Mouse (Mus musculus) brown adipose tissue, adult 24 weeks (tissue): ENCODE data around the gene Hnrnpul1. TPM values are rescaled to one million over a fixed set of nuclear protein-coding genes. Genes with fewer than 3 reads are reported as not detected.

Experiments
- H3K27ac ChIP-seq: fragments of 200-500 bp; replicated peaks from 2 replicates; pipeline ENCODE4 v1.5.1; 2012; ENCODE audit warnings: low read depth, mild to moderate bottlenecking, low read length
- H3K4me1 ChIP-seq: fragments of 200-500 bp; 2 replicates; pipeline ENCODE4 v1.6.1; 2012; ENCODE audit warnings: low read length, mixed read lengths; ENCODE audit not compliant: control insufficient read depth, insufficient read depth, insufficient read length
- H3K4me3 ChIP-seq: fragments of 200-500 bp; 2 replicates; pipeline ENCODE4 v1.5.1; 2012; ENCODE audit warnings: low read depth, mild to moderate bottlenecking, low read length, moderate library complexity; ENCODE audit not compliant: insufficient read depth
- polyA plus RNA-seq: library from polyadenylated mRNA; stranded (reverse); fragments of >200 nt; gene quantifications from 2 replicates; pipeline ENCODE4 v1.2.4, GENCODE M21; 2012; ENCODE audit not compliant: missing spikeins, insufficient read depth, insufficient read length

Hnrnpul1 gene
- polyA plus RNA-seq, 1 experiment = 42.6 TPM

GRCm38 (mm10) chr7:25702350-25702749, 52.2 kb downstream of the Hnrnpul1 start:
- no peak overlapping the region for H3K27ac ChIP-seq
- H3K4me1 ChIP-seq = peaks cover 31% of the 10 kb centered on the region
- no peak overlapping the region for H3K4me3 ChIP-seq

- H3K4me3 ChIP-seq = no peak overlapping the region
- H3K4me1 ChIP-seq = peaks cover 17% of the 10 kb centered on the region
- no peak overlapping the region for H3K27ac ChIP-seq
These were observed 53.8 kb downstream of the Hnrnpul1 start for GRCm38 (mm10) chr7:25700732-25701131.

GRCm38 (mm10) chr7:25699851-25700250, 54.7 kb downstream of the Hnrnpul1 start:
- Histone ChIP-seq H3K4me1 (peaks cover 9% of the 10 kb centered on the region; the same call in 1 of the 2 replicates), H3K4me3 (no peak overlapping the region), H3K27ac (no peak overlapping the region)

GRCm38 (mm10) chr7:25694104-25694503, 60.5 kb downstream of the Hnrnpul1 start:
- no peak overlapping the region for H3K27ac ChIP-seq
- H3K4me3 ChIP-seq = no peak overlapping the region
- H3K4me1 ChIP-seq = no peaks in the 10 kb centered on the region

- peak overlapping the region; percentile 81 for H3K27ac ChIP-seq
- 0 out of 2 replicates have a peak, but pooled peaks cover 4% of the 10 kb centered on the region for H3K4me1 ChIP-seq
- peak overlapping the region; percentile 87 for H3K4me3 ChIP-seq
These were observed 64.5 kb downstream of the Hnrnpul1 start for GRCm38 (mm10) chr7:25690051-25690450.

- peak overlapping the region; percentile 81 for H3K27ac ChIP-seq
- 0 out of 2 replicates have a peak, but pooled peaks cover 4% of the 10 kb centered on the region for H3K4me1 ChIP-seq
- H3K4me3 ChIP-seq = peak overlapping the region; percentile 87
These were observed 64.9 kb downstream of the Hnrnpul1 start for GRCm38 (mm10) chr7:25689603-25690021.

- Histone ChIP-seq H3K27ac (peak overlapping the region; percentile 89), H3K4me1 (0 out of 2 replicates have a peak, but pooled peaks cover 4% of the 10 kb centered on the region), H3K4me3 (peak overlapping the region; percentile 87)
These were observed 65.6 kb downstream of the Hnrnpul1 start for GRCm38 (mm10) chr7:25688810-25689586.

GRCm38 (mm10) chr7:25687811-25688401, 66.7 kb downstream of the Hnrnpul1 start:
- H3K4me3 ChIP-seq = peak overlapping the region; percentile 87
- 0 out of 2 replicates have a peak, but pooled peaks cover 4% of the 10 kb centered on the region for H3K4me1 ChIP-seq
- H3K27ac ChIP-seq = peak overlapping the region; percentile 89

- Histone ChIP-seq H3K4me1 (0 out of 2 replicates have a peak, but pooled peaks cover 4% of the 10 kb centered on the region), H3K4me3 (peak within 1 kb of the TSS; percentile 87), H3K27ac (peak within 1 kb of the TSS; percentile 89)
These were observed 67.7 kb downstream of the Hnrnpul1 start, which contains the start of gene Tgfb1 for GRCm38 (mm10) chr7:25686680-25687531. Gene Tgfb1, plus strand, starts transcription at chr7:25687002.

- Histone ChIP-seq H3K27ac (peak overlapping the region; percentile 52; the same call in 1 of the 2 replicates), H3K4me3 (peak overlapping the region; percentile 55), H3K4me1 (0 out of 2 replicates have a peak, but pooled peaks cover 4% of the 10 kb centered on the region)
These were observed 68.6 kb downstream of the Hnrnpul1 start for GRCm38 (mm10) chr7:25685926-25686470.

- Histone ChIP-seq H3K4me3 (no peak overlapping the region), H3K27ac (no peak overlapping the region), H3K4me1 (0 out of 2 replicates have a peak, but pooled peaks cover 4% of the 10 kb centered on the region)
These were observed 69.9 kb downstream of the Hnrnpul1 start for GRCm38 (mm10) chr7:25684659-25685058.

- H3K27ac ChIP-seq = peak overlapping the region; percentile 55
- 0 out of 2 replicates have a peak, but pooled peaks cover 4% of the 10 kb centered on the region for H3K4me1 ChIP-seq
- H3K4me3 ChIP-seq = no peak overlapping the region
These were observed 70.9 kb downstream of the Hnrnpul1 start for GRCm38 (mm10) chr7:25683474-25684180.

- H3K4me1 ChIP-seq = 0 out of 2 replicates have a peak, but pooled peaks cover 4% of the 10 kb centered on the region
- H3K27ac ChIP-seq = no peak overlapping the region
- 0 out of 2 replicates have a peak overlapping the region, but pooled peaks have one; percentile 12 for H3K4me3 ChIP-seq
These were observed 73.0 kb downstream of the Hnrnpul1 start for GRCm38 (mm10) chr7:25681341-25682231.
